Mouse (Mus musculus): ENCODE results near the gene Lmx1b.

GRCm38 (mm10) chr2:33633237-33633636, 7.1 kb downstream of the Lmx1b start:
- TF ChIP-seq CTCF (IDR thresholded peaks at IDR 0.05; ENCODE audit: low read depth, low read length), result no peak
- TF ChIP-seq GATA2 (IDR thresholded peaks at IDR 0.05; ENCODE audit: borderline replicate concordance, low read depth, low read length), result no peak
